Mouse (Mus musculus) heart, adult 2 months (tissue): ENCODE data around the gene Syngr3. TPM values are rescaled to one million over a fixed set of nuclear protein-coding genes. Genes with fewer than 3 reads are reported as not detected.

Experiments used
- DNase-seq, 2 experiments: peaks; one replicate each; pipeline ENCODE4 v3.0.0; 2021
- H3K27ac ChIP-seq: fragments of 200-600 bp; 2 replicates; pipeline ENCODE4 v1.8.1; 2022
- H3K27me3 ChIP-seq: fragments of 200-500 bp; 2 replicates; pipeline ENCODE4 v1.6.1; 2012; ENCODE audit warnings: mild to moderate bottlenecking, low read length, inconsistent platforms, mixed read lengths; ENCODE audit not compliant: control insufficient read depth, insufficient read depth
- H3K36me3 ChIP-seq: fragments of 200-500 bp; 2 replicates; pipeline ENCODE4 v1.6.1; 2012; ENCODE audit warnings: low read length, inconsistent platforms; ENCODE audit not compliant: control insufficient read depth, insufficient read depth
- H3K4me1 ChIP-seq: fragments of 200-500 bp; 2 replicates; pipeline ENCODE4 v1.6.1; 2011; ENCODE audit warnings: low read length; ENCODE audit not compliant: control insufficient read depth, insufficient read depth
- H3K4me3 ChIP-seq: fragments of 200-600 bp; 2 replicates; pipeline ENCODE4 v1.8.1; 2022
- H3K79me2 ChIP-seq: fragments of 200-500 bp; replicated peaks from 2 replicates; pipeline ENCODE4 v1.6.1; 2012; ENCODE audit warnings: mild to moderate bottlenecking, inconsistent platforms, low read length, moderate library complexity, mixed read lengths; ENCODE audit not compliant: control insufficient read depth, insufficient read depth
- H3K9ac ChIP-seq: fragments of 200-500 bp; 2 replicates; pipeline ENCODE4 v1.6.1; 2012; ENCODE audit warnings: low read depth, mild to moderate bottlenecking, control low read depth, inconsistent platforms, low read length, mixed read lengths
- CTCF ChIP-seq: fragments of 200-600 bp; IDR thresholded peaks from 2 replicates; pipeline ENCODE4 v1.8.1; 2022; ENCODE audit warnings: antibody characterized with exemption, mild to moderate bottlenecking, moderate library complexity
- EP300 ChIP-seq: fragments of 200-500 bp; IDR thresholded peaks from 2 replicates; pipeline ENCODE4 v1.6.1; 2011; ENCODE audit warnings: low read depth, low read length, control low read depth; ENCODE audit not compliant: insufficient read depth
- POLR2A ChIP-seq: fragments of 200-500 bp; IDR thresholded peaks from 2 replicates; pipeline ENCODE4 v1.6.1; 2011; ENCODE audit warnings: mild to moderate bottlenecking, low read depth, low read length, control low read depth; ENCODE audit not compliant: insufficient read depth
- WGBS: fragments of 180-500 bp; shearing (Covaris S2); methylation state at CpG from one replicate; pipeline ENCODE4 v1.1.7; 2018; 5-methylcytosine and 5-hydroxymethylcytosine counted together
- intact Hi-C: fragments of 180-260 bp; cut with DNase I; formaldehyde crosslinking; loops from one replicate; pipeline ENCODE4 v1.15.1; 2025
- polyA plus RNA-seq: library from polyadenylated mRNA; depleted of rRNA; stranded (reverse); fragments of >200 nt; gene quantifications from 2 replicates; pipeline ENCODE4 v1.2.3, GENCODE M21; 2012
- total RNA-seq, 2 experiments: library from RNA; stranded (reverse); gene quantifications; 2 replicates each; pipeline ENCODE4 v1.2.3; 2021

Syngr3 gene
- total and polyA plus RNA-seq, 3 experiments: 0.16 to 0.43 (median 0.30) TPM

DNA sequence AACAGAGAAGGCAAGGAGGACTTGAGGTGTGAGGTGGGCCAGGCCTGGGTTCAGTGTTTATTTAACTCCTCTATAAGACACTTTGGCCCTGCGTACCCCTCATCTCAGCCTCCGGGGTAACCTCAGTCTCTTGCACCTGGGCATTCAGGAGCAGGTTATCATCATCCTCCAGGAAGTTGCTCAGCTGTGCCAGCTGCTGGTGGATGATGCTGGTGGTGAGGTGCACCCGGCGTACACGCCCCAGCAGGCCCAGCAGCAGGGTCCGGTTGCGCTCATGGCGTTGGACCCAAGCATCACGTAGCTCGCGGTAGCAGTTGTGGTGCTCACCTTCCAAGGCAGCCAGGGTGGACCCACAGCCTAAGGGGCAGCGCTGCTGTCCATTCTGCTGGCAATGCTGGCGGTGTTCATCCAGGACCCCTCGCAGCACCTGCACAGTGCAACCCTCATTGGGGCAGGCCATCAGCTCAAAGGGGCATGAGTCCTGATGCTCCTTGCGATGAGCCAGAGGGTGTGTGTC is 26.5 kb upstream of the Syngr3 start:
- intact Hi-C loops: no loop called here
- 96% methylated on average over 15 of the region's 15 CpGs for WGBS
- TF ChIP-seq CTCF: no peak
- TF ChIP-seq POLR2A: no peak
- no peak for TF ChIP-seq EP300
- no peaks in the 10 kb centered on the region for H3K27me3 ChIP-seq
- H3K4me3 ChIP-seq: no peak overlapping the region
- H3K4me1 ChIP-seq: peaks cover 2% of the 10 kb centered on the region; the same call in 1 of the 2 replicates
- no peaks in the 10 kb centered on the region for H3K79me2 ChIP-seq
- H3K27ac ChIP-seq: no peak overlapping the region
- no peak for DNase-seq
- H3K9ac ChIP-seq: no peak overlapping the region
- H3K36me3 ChIP-seq: no peaks in the 10 kb centered on the region; the same call in 1 of the 2 replicates

DNA sequence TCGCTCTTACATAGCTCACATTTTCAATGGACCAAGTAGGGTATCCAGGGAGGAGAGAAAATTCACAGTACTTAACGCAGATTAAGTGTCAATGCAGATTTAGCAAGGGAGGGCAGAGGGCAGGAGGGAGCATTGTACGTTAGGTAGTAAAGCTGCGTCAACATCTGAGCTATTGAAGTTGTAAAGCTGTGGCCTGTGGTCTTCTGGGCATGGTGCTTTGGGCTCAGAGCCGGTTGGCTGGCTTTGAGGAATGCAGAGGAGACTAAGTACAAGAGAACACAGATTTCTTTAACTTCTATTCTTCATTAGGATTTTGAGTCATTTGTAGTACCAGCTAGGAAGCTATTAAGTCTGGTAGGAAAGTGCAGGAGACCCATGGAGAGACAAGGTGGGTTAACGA is 25.8 kb upstream of the Syngr3 start:
- H3K27ac ChIP-seq: no peak overlapping the region
- no peak overlapping the region for H3K4me3 ChIP-seq
- 93% methylated on average over 6 of the region's 6 CpGs for WGBS
- intact Hi-C loops: no loop called here
- no peak for TF ChIP-seq POLR2A
- no peak for TF ChIP-seq EP300
- TF ChIP-seq CTCF: no peak
- H3K27me3 ChIP-seq: no peaks in the 10 kb centered on the region
- no peak overlapping the region for H3K9ac ChIP-seq
- no peaks in the 10 kb centered on the region for H3K4me1 ChIP-seq
- H3K79me2 ChIP-seq: no peaks in the 10 kb centered on the region
- no peaks in the 10 kb centered on the region for H3K36me3 ChIP-seq
- no peak for DNase-seq

DNA sequence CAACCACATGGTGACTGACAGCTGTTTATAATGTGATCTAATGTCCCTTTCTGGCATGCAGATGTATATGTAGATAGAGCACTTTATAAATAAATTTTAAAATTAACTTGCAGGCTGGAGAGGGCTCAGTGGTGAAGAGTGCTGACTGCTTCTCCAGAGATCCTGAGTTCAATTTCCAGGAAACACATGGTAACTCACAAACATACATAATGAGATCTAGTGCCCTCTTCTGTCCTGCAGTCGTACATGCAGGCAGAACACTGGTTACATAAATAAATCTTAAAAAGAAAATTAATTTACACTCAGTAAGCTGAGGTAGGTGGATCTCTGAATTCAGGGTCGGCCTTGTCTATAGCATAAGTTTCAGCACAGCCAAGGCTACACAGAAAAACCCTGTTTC is 18.9 kb upstream of the Syngr3 start:
- Histone ChIP-seq H3K79me2 (no peaks in the 10 kb centered on the region), H3K9ac (no peak overlapping the region), H3K4me1 (no peaks in the 10 kb centered on the region; the same call in 1 of the 2 replicates), H3K27me3 (no peaks in the 10 kb centered on the region), H3K27ac (no peak overlapping the region), H3K4me3 (no peak overlapping the region), H3K36me3 (no peaks in the 10 kb centered on the region)
- intact Hi-C loops: no loop called here
- TF ChIP-seq CTCF (peak; percentile 76), POLR2A (no peak)
- no peak for DNase-seq
- WGBS: 26% methylated on average over 2 of the region's 2 CpGs

DNA sequence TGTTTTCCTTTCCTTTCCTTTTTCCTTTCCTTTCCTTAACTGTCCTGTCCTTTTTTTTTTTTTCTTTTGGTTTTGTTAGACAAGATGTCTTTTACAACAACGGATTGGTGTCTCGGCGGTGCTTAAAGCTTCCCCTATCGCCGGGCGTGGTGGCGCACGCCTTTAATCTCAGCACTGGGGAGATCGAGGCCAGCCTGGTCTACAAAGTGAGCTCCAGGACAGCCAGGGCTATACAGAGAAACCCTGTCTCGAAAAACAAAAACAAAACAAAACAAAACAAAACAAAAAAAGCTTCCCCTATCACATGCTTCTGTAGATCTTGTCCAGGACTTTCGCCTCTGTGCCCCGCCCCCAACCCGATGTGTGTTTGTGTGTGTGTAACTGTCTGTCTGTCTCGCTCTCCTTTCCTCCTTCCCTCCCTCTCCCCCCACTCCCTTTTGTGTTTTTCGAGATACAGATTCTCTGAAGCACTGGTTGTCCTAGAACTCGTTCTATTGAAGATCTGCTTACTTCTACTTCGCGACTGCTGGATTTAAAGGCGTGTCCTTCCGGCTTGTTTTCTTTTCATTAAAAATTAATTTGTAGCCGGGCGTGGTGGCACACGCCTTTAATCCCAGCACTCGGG is 18.2 kb upstream of the Syngr3 start:
- intact Hi-C loops: loop anchor here (1.0 to 2.0 kb wide), 3 partner anchors 11 to 39 kb away; partner anchors contain the start of genes Gfer, Noxo1 and Zfp598

DNA sequence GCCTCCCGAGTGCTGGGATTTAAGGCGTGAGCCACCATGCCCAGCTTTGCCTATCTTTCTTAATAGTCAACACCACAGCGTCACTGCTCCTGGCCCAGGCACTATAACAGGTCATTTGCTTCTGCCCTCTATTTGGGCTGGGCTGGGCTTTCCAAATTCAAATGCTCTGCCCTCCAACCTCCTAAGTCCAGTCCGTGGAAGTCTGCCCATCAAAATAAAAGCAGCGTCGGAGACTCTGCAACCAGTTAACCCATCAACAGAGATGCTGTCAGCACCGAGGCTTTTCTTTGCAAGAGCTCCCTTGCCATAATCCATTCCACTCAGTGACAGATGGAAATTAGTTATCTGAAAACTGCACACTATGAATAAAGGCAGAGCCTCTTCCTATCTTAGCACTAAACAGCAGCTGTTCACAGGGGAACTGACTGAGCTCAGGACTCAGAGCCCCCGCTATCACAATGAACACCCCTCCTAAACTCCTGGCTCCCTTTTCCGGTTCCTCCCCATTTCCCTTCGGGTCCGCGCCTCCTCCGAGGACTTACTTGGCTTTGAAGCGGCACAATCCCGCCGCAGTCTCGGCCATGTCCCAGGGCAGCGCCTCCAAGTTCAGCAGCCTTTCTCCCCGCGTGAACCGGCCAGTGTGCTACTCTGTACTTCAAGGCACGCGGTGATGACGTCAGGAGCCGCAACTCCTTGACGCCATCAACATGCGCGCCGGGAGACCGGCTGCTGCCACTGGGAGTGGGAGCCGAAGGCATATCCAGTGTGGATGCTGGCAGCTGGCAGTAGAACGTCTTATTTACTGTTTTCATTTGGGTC is 17.4 kb upstream of the Syngr3 start, which contains the start of gene Tbl3:
TSS of gene Tbl3 (minus strand) at position 679 of the 819 bp plus-strand sequence.
- no peak for TF ChIP-seq CTCF
- peak; percentile 49; the same call in 1 of the 2 replicates for TF ChIP-seq EP300
- TF ChIP-seq POLR2A: peak; percentile 92
- H3K27me3 ChIP-seq: no peaks in the 10 kb centered on the region
- H3K27ac ChIP-seq: peak within 1 kb of the TSS; percentile 85
- H3K79me2 ChIP-seq: no peaks in the 10 kb centered on the region
- WGBS: 3% methylated on average over 32 of the region's 32 CpGs
- peak; percentile 93 to 97 for DNase-seq
- no peaks in the 10 kb centered on the region; the same call in 1 of the 2 replicates for H3K4me1 ChIP-seq
- peak within 1 kb of the TSS; percentile 83 for H3K4me3 ChIP-seq
- peak within 1 kb of the TSS; percentile 79 for H3K9ac ChIP-seq
- intact Hi-C loops: loop anchor here (1.0 to 2.0 kb wide), 3 partner anchors 11 to 38 kb away; partner anchors contain the start of genes Gfer, Noxo1 and Zfp598
- no peaks in the 10 kb centered on the region for H3K36me3 ChIP-seq

More for the DNA sequence above, 18.2 kb upstream of the Syngr3 start:
- Histone ChIP-seq H3K9ac (peak overlapping the region; percentile 79), H3K36me3 (no peaks in the 10 kb centered on the region), H3K27ac (peak overlapping the region; percentile 85), H3K4me3 (peak overlapping the region; percentile 83), H3K4me1 (no peaks in the 10 kb centered on the region; the same call in 1 of the 2 replicates), H3K27me3 (no peaks in the 10 kb centered on the region), H3K79me2 (no peaks in the 10 kb centered on the region)
- 2% methylated on average over 24 of the region's 24 CpGs for WGBS
- no peak for TF ChIP-seq POLR2A
- TF ChIP-seq EP300: no peak
- no peak for TF ChIP-seq CTCF
- DNase-seq: no peak

DNA sequence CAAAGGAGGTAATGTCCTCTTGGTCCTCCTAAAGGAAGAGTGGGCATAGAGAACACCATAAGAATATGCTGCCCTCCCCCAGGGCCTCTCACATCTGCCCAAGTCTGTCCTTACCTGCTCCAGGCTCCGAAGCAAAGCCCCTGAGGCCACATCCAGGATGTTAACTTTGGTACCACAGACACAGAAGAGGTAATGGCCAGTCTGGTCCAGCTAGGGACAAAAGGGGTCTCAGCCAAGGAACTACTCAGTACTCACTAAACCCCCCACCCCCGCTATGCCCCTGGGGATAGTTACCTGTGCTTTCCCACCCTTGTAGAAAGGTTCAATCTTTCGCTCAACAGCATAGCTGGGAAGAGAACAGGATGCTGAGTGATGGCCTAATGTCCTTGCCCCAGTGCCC is 16.1 kb upstream of the Syngr3 start:
- H3K27ac ChIP-seq: no peak overlapping the region
- no peaks in the 10 kb centered on the region; the same call in 1 of the 2 replicates for H3K4me1 ChIP-seq
- intact Hi-C loops: loop anchor here (2.0 kb wide), 1 partner anchor 37 kb away; the partner anchor contains the start of gene Zfp598
- no peak overlapping the region for H3K9ac ChIP-seq
- no peaks in the 10 kb centered on the region for H3K36me3 ChIP-seq
- no peak for DNase-seq
- WGBS: 93% methylated on average over 3 of the region's 3 CpGs
- TF ChIP-seq POLR2A: no peak
- no peak for TF ChIP-seq CTCF
- TF ChIP-seq EP300: no peak
- no peaks in the 10 kb centered on the region for H3K27me3 ChIP-seq
- H3K4me3 ChIP-seq: no peak overlapping the region
- no peaks in the 10 kb centered on the region for H3K79me2 ChIP-seq
